Mouse (Mus musculus): ENCODE measurements around the gene Vamp3.

Gene Vamp3
- long read RNA-seq, experiment 1, transcript Vamp3-201 (5 exons, 2,120 nt) = major isoform, 42 of 43 reads
- long read RNA-seq, experiment 1, partial matches to known transcripts = 1 of 43 reads
- long read RNA-seq, experiment 1, other reads (novel, unspliced or antisense) = 0 of 43 reads
- long read RNA-seq, experiment 2, transcript Vamp3-201 (5 exons, 2,120 nt) = major isoform, 39 of 39 reads
- long read RNA-seq, experiment 2, partial matches to known transcripts = 0 of 39 reads
- long read RNA-seq, experiment 2, other reads (novel, unspliced or antisense) = 0 of 39 reads

- intact Hi-C loops (cut with DNase I) = no loop called here
These were observed at the start of gene Vamp3 for GRCm38 (mm10) chr4:151057347-151058321. TSS of gene Vamp3 (minus strand) at chr4:151057963.

DNA sequence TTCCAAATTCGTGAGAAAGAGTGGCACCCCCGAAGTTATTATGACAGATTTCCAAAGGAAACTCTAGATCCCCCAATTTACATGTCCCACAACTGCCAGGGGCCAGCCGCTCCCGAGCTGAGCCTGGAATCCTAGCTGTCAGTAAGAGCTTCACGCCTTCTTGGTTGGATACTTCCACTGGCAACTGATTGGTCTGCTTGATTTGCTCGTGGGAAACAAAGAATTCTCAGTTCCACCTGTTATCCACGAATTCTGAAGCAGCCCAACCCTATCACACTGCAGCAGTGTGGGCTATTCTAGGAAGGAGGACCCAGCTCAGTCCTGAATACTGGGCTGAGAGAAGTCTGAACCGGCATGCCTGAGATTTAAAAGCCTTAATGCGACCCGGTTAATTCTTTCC, 48.7 kb upstream of the Vamp3 start:
- intact Hi-C loops (cut with DNase I) = no loop called here

DNA sequence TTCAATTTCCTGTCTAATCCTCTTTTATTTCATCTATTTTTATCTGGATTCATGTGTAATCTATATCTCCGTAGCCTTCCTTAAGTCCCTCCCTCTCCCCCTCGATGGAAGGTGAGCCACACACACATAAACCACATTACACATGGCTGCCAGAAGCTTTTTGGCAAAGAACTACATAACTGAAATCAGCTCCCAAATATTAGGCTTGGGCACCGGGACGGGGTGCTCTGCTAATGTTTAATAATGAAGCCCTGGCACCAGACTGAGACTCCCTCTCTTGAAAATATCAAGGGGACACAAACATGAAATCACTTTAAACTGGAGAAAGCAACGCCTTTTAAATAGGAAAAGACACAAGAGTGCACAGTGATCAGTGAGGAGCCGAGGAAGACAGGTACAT, 48.1 kb upstream of the Vamp3 start:
- intact Hi-C loops (cut with DNase I) = no loop called here

DNA sequence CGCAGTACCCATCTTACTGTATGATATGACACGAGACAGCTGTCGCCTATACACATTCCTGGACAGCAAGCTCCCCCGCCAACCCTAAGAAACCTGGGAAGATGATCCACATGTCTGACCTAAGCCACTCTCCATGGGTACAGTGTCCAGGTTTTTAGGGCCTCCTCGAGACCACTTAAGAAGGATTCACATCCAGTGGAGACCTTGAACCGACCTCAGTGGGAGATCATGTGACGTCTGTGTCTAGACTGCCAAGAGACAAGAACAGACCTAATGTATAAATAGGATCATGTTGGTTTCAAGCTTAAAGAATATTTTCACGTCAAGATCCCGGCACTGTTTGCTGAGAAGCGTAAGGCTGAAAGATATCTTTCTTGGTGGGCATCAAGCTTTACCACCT, 46.4 kb upstream of the Vamp3 start:
- intact Hi-C loops (cut with DNase I) = no loop called here

DNA sequence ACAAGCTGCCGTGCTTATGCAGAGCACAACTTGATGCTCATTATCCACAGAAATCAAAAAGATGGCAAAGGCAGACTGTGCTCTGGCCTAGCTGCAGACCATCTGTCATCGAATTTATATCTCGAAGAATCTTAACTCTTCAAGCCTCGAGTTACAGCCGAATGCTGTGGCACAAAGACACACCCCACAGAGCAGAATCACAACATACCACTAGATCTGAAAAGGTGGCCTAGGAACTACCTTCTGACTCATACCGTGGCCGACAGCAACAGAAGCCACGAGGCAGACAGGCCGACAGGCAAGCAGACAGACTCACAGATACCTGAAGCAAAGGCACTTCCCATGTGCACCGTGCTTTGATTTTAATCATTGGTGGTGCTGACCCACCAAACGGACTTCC, 45.9 kb upstream of the Vamp3 start:
- intact Hi-C loops (cut with DNase I) = no loop called here

DNA sequence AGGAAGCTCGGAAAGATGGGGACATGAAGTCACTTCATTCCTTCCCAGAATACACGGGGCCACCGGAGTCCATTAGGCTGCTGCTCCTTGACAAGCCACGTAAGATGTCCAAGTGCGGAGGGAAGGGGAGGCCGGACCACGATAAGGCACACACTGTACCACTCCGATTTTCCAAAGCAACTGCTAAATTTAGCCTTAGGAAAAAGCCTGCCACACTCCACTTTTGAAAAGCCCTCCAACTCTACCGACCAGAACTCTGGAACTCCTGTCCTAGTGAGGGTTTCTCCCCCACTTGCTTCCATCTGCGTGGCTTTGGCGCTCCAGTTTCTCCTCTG, 39.3 kb upstream of the Vamp3 start:
- intact Hi-C loops (cut with DNase I) = no loop called here

DNA sequence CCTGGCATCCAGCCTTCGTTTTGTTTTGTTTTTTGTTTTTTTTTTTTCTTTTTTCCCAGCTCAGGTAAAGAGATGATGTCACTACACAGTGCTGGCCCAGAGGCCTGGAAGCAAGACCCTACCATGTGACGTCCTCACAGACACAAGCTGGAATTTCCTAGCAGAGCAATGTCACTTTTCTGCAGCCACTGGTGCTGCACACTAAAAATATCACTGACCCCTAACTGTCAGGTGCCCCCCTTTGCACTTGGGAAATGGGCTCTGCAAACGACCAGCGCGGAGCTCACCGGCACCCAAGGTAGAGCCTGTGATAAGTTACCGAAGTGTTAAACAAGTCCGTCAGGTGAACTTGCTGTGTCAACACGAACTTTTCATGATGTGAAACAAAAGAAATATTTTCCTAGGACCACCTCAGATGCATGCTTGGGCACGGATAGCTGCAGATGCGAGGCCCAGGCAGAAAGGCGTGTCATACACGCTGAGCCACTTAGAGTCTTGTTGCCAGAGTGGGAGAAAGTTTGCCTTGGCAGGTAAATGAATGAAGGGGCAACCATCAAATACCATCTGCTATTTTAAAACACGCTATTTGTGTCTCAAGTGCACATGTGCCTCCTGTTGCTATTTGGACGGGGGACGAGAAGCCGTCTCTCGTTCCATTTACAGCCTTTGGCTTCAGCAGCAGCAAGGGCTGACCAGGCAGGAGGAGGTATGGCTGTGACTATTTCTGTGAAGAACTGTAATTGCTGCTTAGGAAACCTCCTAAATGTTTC, 38.8 kb upstream of the Vamp3 start:
- intact Hi-C loops (cut with DNase I) = no loop called here

DNA sequence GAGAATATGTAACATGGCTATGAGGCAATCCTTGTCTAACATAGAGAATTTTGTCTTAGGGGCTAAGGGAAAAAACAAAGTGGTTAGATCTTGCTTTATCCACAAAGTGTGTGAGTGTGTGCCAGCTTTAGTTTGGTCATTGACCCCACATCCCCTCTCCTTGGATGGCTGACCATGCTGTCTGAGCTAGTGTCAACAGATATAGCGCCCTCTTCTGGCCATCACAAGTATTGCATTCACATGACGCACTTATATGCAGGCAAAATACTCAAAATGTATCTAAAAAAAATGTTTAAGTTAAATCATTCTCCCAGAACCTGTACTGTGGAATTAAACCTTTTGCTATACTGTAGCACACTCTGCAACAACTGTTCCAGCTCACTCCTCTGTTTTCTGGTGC, 37.4 kb upstream of the Vamp3 start:
- intact Hi-C loops (cut with DNase I) = no loop called here

- intact Hi-C loops (cut with DNase I) = no loop called here
These were observed 31.5 kb upstream of the Vamp3 start, which contains the start of gene Gm13090 for GRCm38 (mm10) chr4:151089270-151089669. TSS of gene Gm13090 (plus strand) at chr4:151089570.

GRCm38 (mm10) chr4:151088819-151089218, 31.1 kb upstream of the Vamp3 start:
- intact Hi-C loops (cut with DNase I) = no loop called here

GRCm38 (mm10) chr4:151087358-151087757, 29.6 kb upstream of the Vamp3 start:
- intact Hi-C loops (cut with DNase I) = no loop called here

GRCm38 (mm10) chr4:151083027-151083426, 25.3 kb upstream of the Vamp3 start:
- intact Hi-C loops (cut with DNase I) = loop anchor here (5.0 kb wide), 1 partner anchor 764 kb away; no protein-coding TSS in a partner anchor

DNA sequence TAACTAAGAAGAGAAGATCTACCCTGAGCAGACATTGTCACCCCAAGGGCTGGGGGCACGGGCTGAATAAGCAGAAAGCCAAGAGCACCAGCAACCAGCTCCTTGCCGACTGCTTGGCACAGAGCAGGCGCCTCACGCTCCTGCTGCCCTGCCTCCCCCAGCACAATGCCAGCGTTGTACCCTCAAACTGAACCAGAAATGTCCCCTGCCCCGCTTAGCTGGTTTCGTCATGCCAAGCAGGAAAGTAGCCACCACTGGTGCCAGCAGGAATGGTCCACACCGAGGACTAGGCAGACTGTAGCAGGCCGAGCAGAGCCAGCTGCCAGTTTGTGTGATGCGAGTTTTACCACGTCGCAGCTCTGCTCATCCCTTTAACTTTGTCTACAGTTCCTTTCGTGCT, 24.2 kb upstream of the Vamp3 start:
- intact Hi-C loops (cut with DNase I) = loop anchor here (5.0 kb wide), 1 partner anchor 765 kb away; no protein-coding TSS in a partner anchor

DNA sequence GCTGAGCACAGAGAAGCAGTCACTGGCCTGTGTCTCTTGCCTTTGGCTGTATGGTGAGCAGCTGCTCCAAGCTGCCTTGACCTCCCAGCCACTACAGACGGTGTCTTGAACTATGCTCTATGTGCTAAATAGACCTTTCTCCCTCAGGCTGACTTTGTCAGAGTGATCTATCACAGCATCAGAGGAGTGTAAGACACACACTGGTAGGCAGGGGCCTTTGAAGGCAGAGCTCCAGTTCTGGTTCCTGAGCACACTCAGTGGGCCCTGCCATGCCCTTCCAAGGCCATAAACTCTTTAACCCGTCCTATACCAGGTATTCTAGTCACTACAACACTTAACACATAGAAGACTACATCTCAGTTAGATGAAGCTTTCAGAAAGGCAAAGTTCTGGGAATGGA, 23.6 kb upstream of the Vamp3 start:
- intact Hi-C loops (cut with DNase I) = loop anchor here (5.0 kb wide), 1 partner anchor 766 kb away; no protein-coding TSS in a partner anchor

DNA sequence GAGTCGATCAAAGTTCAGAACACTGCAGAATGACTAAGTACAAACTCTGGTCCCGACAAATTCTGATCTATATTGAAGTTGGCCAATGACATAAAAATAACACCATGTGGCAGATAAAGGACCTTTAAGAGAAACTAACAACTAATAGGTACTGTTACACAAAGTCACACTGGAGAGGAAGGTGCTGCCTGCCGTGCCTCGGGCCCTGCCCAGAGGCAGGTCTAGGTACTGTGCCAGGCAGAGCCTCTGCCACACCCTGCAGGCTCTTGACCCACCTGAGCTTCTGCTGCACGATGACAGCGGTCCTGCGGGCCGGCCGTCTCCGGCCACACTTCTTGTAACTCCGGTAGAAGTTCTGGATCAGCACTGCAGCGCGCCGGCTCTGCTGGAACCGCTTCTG, 17.1 kb upstream of the Vamp3 start:
- intact Hi-C loops (cut with DNase I) = no loop called here

- intact Hi-C loops (cut with DNase I) = loop anchor here (1.0 kb wide), 1 partner anchor 68 kb away; no protein-coding TSS in a partner anchor
These were observed 15.5 kb upstream of the Vamp3 start for GRCm38 (mm10) chr4:151073108-151073744.

DNA sequence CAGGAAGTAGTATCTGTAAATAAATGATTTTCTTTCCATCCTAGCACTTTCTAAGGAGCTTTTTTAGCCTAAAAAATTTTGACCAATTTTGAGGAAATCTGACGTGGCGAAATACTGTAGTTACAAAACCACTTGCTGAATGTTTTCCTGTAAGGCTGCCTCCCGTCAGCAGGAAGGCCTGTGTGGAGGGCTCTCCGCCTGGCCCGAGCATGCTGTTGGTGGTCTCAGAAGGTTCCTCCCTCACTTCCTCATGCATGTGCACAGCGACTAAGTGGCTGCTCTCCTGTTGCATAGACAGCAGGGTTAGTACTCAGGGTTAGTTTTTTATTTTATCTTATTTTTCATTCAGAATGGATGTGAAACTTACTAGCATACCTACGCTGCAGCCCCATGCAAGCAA, 13.2 kb upstream of the Vamp3 start:
- intact Hi-C loops (cut with DNase I) = no loop called here

DNA sequence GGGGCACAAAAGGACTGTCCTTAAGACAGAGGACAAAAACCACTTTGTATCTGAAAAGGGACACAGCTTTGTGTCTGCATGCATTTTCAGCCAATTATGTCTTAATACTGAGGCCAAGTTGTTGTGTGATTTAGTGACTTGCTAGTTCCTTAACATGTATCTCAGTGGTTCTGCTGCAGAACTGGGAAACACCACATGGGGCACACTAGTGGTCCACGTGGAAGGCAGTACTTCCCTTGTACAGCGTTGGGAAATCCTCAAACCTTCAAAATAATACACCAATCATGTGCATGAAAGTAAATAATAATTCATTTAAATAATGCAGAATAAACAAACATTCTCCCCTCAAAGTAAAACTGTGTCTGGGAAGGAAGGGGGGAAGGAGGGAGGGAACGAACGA, 11.0 kb upstream of the Vamp3 start:
- intact Hi-C loops (cut with DNase I) = no loop called here

- intact Hi-C loops (cut with DNase I) = no loop called here
These were observed 1.8 kb upstream of the Vamp3 start for GRCm38 (mm10) chr4:151059566-151059965.

- intact Hi-C loops (cut with DNase I) = no loop called here
These were observed 871 bp upstream of the Vamp3 start for GRCm38 (mm10) chr4:151058634-151059033.

DNA sequence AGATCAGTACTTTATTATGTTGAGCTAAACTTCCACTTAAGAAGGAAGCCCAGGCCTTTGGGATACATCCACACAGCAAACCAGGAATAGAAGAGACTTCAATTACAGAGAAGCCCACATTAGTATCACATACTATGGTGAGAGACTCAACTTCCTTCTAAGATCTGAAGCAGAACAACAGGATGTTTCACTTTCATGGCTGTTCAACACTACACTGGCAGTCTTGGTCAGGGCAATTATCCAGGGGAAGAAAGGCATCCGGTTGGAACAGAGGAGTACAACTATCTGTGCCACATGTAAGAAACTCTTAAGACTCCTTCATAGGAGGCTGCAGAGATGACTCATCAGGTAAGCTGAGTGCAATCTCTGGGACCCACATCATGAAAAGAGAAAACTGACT, 6.6 kb downstream of the Vamp3 start:
- intact Hi-C loops (cut with DNase I) = no loop called here
